ENCODE assay signal across 11 mouse cellular contexts in the genomic region with DNA sequence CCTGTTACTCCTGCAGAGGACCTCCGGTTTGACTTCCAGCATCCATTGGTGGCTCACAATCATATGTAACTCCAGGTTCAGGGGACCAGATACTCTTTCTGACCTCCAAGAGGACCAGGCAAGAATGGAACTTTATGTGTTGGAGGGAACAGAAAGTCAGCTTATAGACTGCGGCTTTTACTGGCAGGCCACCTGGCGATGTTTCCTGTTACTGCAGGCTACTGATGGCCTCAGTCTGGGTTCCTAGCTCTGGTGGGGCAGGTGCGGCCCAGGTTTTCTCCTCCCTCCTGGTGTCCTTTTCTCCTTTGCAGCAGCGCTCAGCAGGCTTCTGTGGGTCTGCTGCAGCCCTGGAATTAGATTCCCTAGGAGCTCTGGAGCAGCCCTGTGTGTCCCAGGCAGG. TPM values are rescaled to one million over a fixed set of nuclear protein-coding genes. Genes with fewer than 3 reads are reported as not detected.
DNase-seq lines count a peak whose midpoint lies in the region; ATAC-seq and TF ChIP-seq lines count a peak whose summit lies in the region.
"Had no signal": no experiment of that assay in that cellular context is flagged by ENCODE, and none has a peak within 500 bp of the region (broad histone marks: within the 10 kb centered on the region; RNA-seq: fewer than 3 reads in every experiment).

No protein-coding gene starts in this region.

- H3K4me3 ChIP-seq in lung, postnatal 0 days (ENCODE audit: low read depth, low read length) = no peak overlapping the region
- H3K4me3 ChIP-seq in neural tube, embryonic 15.5 days (replicated peaks) = no peak overlapping the region
- H3K4me3 ChIP-seq: neural tube, embryonic 12.5 days had no signal

- no peak for ATAC-seq in lung, postnatal 0 days
- ATAC-seq in inflammation-experienced regulatory T-cells, adult 6 months = peak; percentile 33
- no peak for ATAC-seq in neural tube, embryonic 15.5 days (ENCODE audit: low FRiP score)

- H3K27me3 ChIP-seq in lung, postnatal 0 days (replicated peaks; ENCODE audit: insufficient read depth, low read length) = no peaks in the 10 kb centered on the region
- H3K27me3 ChIP-seq in neural tube, embryonic 15.5 days (replicated peaks) = no peaks in the 10 kb centered on the region
- H3K27me3 ChIP-seq: neural tube, embryonic 12.5 days had no signal

- 68% methylated on average over 5 of the region's 5 CpGs for WGBS in lung, postnatal 0 days
- 48% methylated on average over 5 of the region's 5 CpGs for WGBS in neural tube, embryonic 15.5 days

- no peak overlapping the region for H3K27ac ChIP-seq in lung, postnatal 0 days (ENCODE audit: low read length)
- no peak overlapping the region for H3K27ac ChIP-seq in neural tube, embryonic 15.5 days (replicated peaks)
- H3K27ac ChIP-seq: hindbrain, embryonic 14.5 days; neural tube, embryonic 12.5 days had no signal

- no peak overlapping the region for H3K4me2 ChIP-seq in lung, postnatal 0 days (replicated peaks; ENCODE audit: low read depth, low read length)
- no peak overlapping the region for H3K4me2 ChIP-seq in neural tube, embryonic 15.5 days
- H3K4me2 ChIP-seq: hindbrain, embryonic 14.5 days; neural tube, embryonic 12.5 days had no signal

- no peak for TF ChIP-seq EP300 in lung, postnatal 0 days (IDR thresholded peaks at IDR 0.05)

- 0 out of 2 replicates have a peak, but pooled peaks cover 6% of the 10 kb centered on the region for H3K36me3 ChIP-seq in lung, postnatal 0 days (ENCODE audit: insufficient read depth, low read length)
- H3K36me3 ChIP-seq in neural tube, embryonic 15.5 days = peaks cover 32% of the 10 kb centered on the region

- no peak overlapping the region for H3K9ac ChIP-seq in lung, postnatal 0 days (replicated peaks; ENCODE audit: low read depth)
- no peak overlapping the region for H3K9ac ChIP-seq in neural tube, embryonic 15.5 days (replicated peaks)
- H3K9ac ChIP-seq: hindbrain, embryonic 14.5 days; neural tube, embryonic 12.5 days had no signal

- DNase-seq in embryo, embryonic 11 days = peak; percentile 30
- DNase-seq in embryo, embryonic 10.5 days (ENCODE audit: low spot score) = no peak
- DNase-seq in lung, postnatal 0 days (ENCODE audit: low spot score) = no peak
- no peak for DNase-seq in lung, adult 18-20 months
- DNase-seq in thymus, postnatal 0 days (ENCODE audit: low spot score) = peak; percentile 66
- no peak for DNase-seq in right cerebral cortex, postnatal 25 days
- DNase-seq: layer of hippocampus, adult 9-11 months had no signal

- H3K4me1 ChIP-seq in lung, postnatal 0 days (ENCODE audit: insufficient read depth, low read depth, low read length) = peaks cover 4% of the 10 kb centered on the region; the same call in 1 of the 2 replicates
- H3K4me1 ChIP-seq in neural tube, embryonic 15.5 days = peaks cover 24% of the 10 kb centered on the region

- H3K9me3 ChIP-seq in lung, postnatal 0 days (ENCODE audit: low read length) = no peaks in the 10 kb centered on the region
- H3K9me3 ChIP-seq in neural tube, embryonic 15.5 days (replicated peaks) = no peaks in the 10 kb centered on the region
- H3K9me3 ChIP-seq: neural tube, embryonic 12.5 days had no signal

- TF ChIP-seq CTCF in lung, postnatal 0 days (IDR thresholded peaks at IDR 0.05) = peak; percentile 45

RNA-seq across cellular contexts. Expression of a gene that starts 46.7 kb away (rescaled TPM):
- polyA plus RNA-seq in lung, postnatal 0 days (2015; fragmentation: Nextera tagmentation; extraction: Ambion mirVana) = 60.3 and 74.8 TPM in 2 replicates
- polyA plus RNA-seq in inflammation-experienced regulatory T-cells, adult 6 months (2017; shearing (Covaris generic)) = 10 to 100 TPM; 16.8 to 25.5 (median 23.8) TPM
- 86.5 and 86.6 TPM in 2 replicates for polyA plus RNA-seq in thymus, postnatal 0 days (2015; fragmentation: Nextera tagmentation; extraction: Ambion mirVana)
- polyA plus RNA-seq in neural tube, embryonic 15.5 days (2015; fragmentation: Nextera tagmentation; extraction: Ambion mirVana) = 116 and 134 TPM in 2 replicates

Comparison
In these comparisons a context has a peak if more than half of its experiments do, and no peak if none do; other contexts are left out.
1. DNase-seq: peak in embryo, embryonic 11 days (single experiment) and thymus, postnatal 0 days (single experiment); none in embryo, embryonic 10.5 days (single experiment), lung, postnatal 0 days (single experiment), lung, adult 18-20 months (0 of 2) and right cerebral cortex, postnatal 25 days (single experiment).